Mouse (Mus musculus) neural tube, embryonic 10.5 days (tissue): Measurements from ENCODE around the gene Ddx27.
A peak's percentile ranks its signal among the peaks of the same experiment; 100 is the strongest.

Source experiments
- DNase-seq: peaks from one replicate; pipeline ENCODE4 v3.0.0-alpha.2; 2017; ENCODE audit warnings: low spot score; ENCODE audit errors: extremely low spot score

The Ddx27 gene

GRCm38 (mm10) chr2:167062965-167063880 lies 48.2 kb downstream of the Ddx27 start, which contains the start of gene Znfx1:
Gene Znfx1 (minus strand): TSS chr2:167063015.
- peak; percentile 99 for DNase-seq

GRCm38 (mm10) chr2:167063906-167064496 lies 49.0 kb downstream of the Ddx27 start:
- DNase-seq, result peak; percentile 40

GRCm38 (mm10) chr2:167064601-167065295 lies 49.8 kb downstream of the Ddx27 start:
- DNase-seq, result no peak

GRCm38 (mm10) chr2:167066031-167066430 lies 51.0 kb downstream of the Ddx27 start:
- no peak for DNase-seq

- peak; percentile 48 for DNase-seq
Observed at GRCm38 (mm10) chr2:167066528-167067516, 51.8 kb downstream of the Ddx27 start.

- DNase-seq, result no peak
Observed at GRCm38 (mm10) chr2:167067575-167067974, 52.6 kb downstream of the Ddx27 start.

GRCm38 (mm10) chr2:167070341-167070740 lies 55.3 kb downstream of the Ddx27 start:
- no peak for DNase-seq

GRCm38 (mm10) chr2:167071266-167071640 lies 56.3 kb downstream of the Ddx27 start:
- DNase-seq, result no peak

- DNase-seq, result peak; percentile 98
Observed at GRCm38 (mm10) chr2:167071641-167072601, 56.9 kb downstream of the Ddx27 start.

- no peak for DNase-seq
Observed at GRCm38 (mm10) chr2:167074587-167074986, 59.6 kb downstream of the Ddx27 start.

GRCm38 (mm10) chr2:167076352-167076751 lies 61.4 kb downstream of the Ddx27 start:
- DNase-seq, result no peak

- no peak for DNase-seq
Observed at GRCm38 (mm10) chr2:167076759-167077158, 61.8 kb downstream of the Ddx27 start.

- no peak for DNase-seq
Observed at GRCm38 (mm10) chr2:167077199-167077962, 62.4 kb downstream of the Ddx27 start.

GRCm38 (mm10) chr2:167078486-167078885 lies 63.5 kb downstream of the Ddx27 start:
- no peak for DNase-seq

- no peak for DNase-seq
Observed at GRCm38 (mm10) chr2:167078931-167079495, 64.0 kb downstream of the Ddx27 start.

GRCm38 (mm10) chr2:167079535-167080257 lies 64.7 kb downstream of the Ddx27 start:
- DNase-seq, result no peak

- DNase-seq, result no peak
Observed at GRCm38 (mm10) chr2:167080387-167080786, 65.4 kb downstream of the Ddx27 start.

- DNase-seq, result no peak
Observed at GRCm38 (mm10) chr2:167081135-167081534, 66.1 kb downstream of the Ddx27 start.
